Mouse (Mus musculus) central nervous system, embryonic 14 days (tissue): ENCODE results near the gene Olfr729. TPM values are rescaled to one million over a fixed set of nuclear protein-coding genes. Genes with fewer than 3 reads are reported as not detected.

ENCODE experiments used
- polyA plus RNA-seq: library from polyadenylated mRNA; depleted of rRNA; stranded (reverse); fragments of >200 nt; gene quantifications from 2 replicates; pipeline ENCODE4 v1.2.3, GENCODE M21; 2012; rRNA removed

The Olfr729 gene
- polyA plus RNA-seq: not detected in 2 replicates

GRCm38 (mm10) chr14:50152810-50153209 lies at the start of gene Olfr729:
Gene Olfr729, minus strand, starts transcription at chr14:50152910.

GRCm38 (mm10) chr14:50188098-50188497 lies 35.4 kb upstream of the Olfr729 start, which contains the start of gene Olfr730:
Gene Olfr730, minus strand, starts transcription at chr14:50188198.

GRCm38 (mm10) chr14:50142580-50142979 lies 10.1 kb downstream of the Olfr729 start, which contains the start of gene Olfr728:
Gene Olfr728, minus strand, starts transcription at chr14:50142680.

DNA sequence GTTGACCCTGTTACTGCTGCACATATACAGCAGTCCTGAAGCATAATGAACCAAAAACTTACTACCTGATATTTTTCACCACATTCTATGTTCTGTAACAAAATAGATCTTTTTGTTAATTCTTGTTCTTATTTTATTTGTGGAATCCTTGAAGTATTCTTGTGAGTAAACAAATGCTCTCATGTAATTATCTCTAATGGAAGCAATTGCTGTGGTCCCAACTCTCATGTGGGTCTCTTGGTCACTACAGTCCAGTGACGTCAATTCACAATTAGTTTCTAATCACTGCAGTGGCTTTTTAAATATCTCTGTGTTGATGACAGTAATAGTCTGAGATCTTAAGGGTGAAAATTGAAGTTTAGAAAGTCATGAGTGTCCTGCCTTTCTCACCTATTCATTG lies 29.8 kb downstream of the Olfr729 start, which contains the start of gene Olfr727:
Gene Olfr727, plus strand, starts transcription at position 301 of the 400 bp plus-strand sequence.

Other genes with a start within 250 kb of the Olfr729 start
- not detected in 2 replicates for gene Olfr723, start 221.1 kb downstream of the Olfr729 start, polyA plus RNA-seq
- gene Olfr724, start 189.6 kb downstream of the Olfr729 start, polyA plus RNA-seq: not detected in 2 replicates
- gene Olfr725, start 112.5 kb downstream of the Olfr729 start, polyA plus RNA-seq: not detected in 2 replicates
- not detected in 2 replicates for gene Olfr726, start 62.0 kb downstream of the Olfr729 start, polyA plus RNA-seq
- gene Olfr727, start 29.7 kb downstream of the Olfr729 start, polyA plus RNA-seq: not detected in 2 replicates
- gene Olfr728, start 10.2 kb downstream of the Olfr729 start, polyA plus RNA-seq: not detected in 2 replicates
- gene Olfr730, start 35.3 kb upstream of the Olfr729 start, polyA plus RNA-seq: not detected in 2 replicates
- gene Olfr731, start 89.0 kb upstream of the Olfr729 start, polyA plus RNA-seq: not detected in 2 replicates
- gene Olfr732, start 131.3 kb upstream of the Olfr729 start, polyA plus RNA-seq: not detected in 2 replicates
- gene Olfr733, start 148.6 kb upstream of the Olfr729 start, polyA plus RNA-seq: not detected in 2 replicates
- gene Olfr734, start 173.9 kb upstream of the Olfr729 start, polyA plus RNA-seq: not detected in 2 replicates
- gene Olfr735, start 196.0 kb upstream of the Olfr729 start, polyA plus RNA-seq: not detected in 2 replicates
- not detected in 2 replicates for gene Tlr11, start 205.0 kb upstream of the Olfr729 start, polyA plus RNA-seq
- gene Olfr736, start 228.3 kb upstream of the Olfr729 start, polyA plus RNA-seq: not detected in 2 replicates